Mouse (Mus musculus) T-helper 17 cell (primary cell): ENCODE measurements around the gene Yars2.

Experiments
- in situ Hi-C, 2 experiments: fragments of 300-600 bp; cut with MboI, MseI; formaldehyde crosslinking; loops; 1 replicate in 1 of 2; 2 replicates in 1 of 2; pipeline ENCODE4 v1.15.1; 2025; ENCODE audit warnings: high pct_unique_total_duplicates in 2 of 2

Gene Yars2

GRCm38 (mm10) chr16:16302369-16303137 is at the start of gene Yars2:
TSS of gene Yars2 (plus strand) at chr16:16302965.
- in situ Hi-C loops, result loop anchor here in 1 of 2 experiments (5.0 kb wide), 2 partner anchors 55 to 100 kb away; partner anchors contain the start of gene Dnm1l

- in situ Hi-C loops, result no loop called here
These were observed 49.3 kb upstream of the Yars2 start for GRCm38 (mm10) chr16:16253326-16254074.

GRCm38 (mm10) chr16:16255217-16255616 is 47.5 kb upstream of the Yars2 start:
- in situ Hi-C loops, result no loop called here

- in situ Hi-C loops, result no loop called here
These were observed 46.9 kb upstream of the Yars2 start for GRCm38 (mm10) chr16:16255874-16256273.

- in situ Hi-C loops, result no loop called here
These were observed 46.1 kb upstream of the Yars2 start for GRCm38 (mm10) chr16:16256672-16257071.

GRCm38 (mm10) chr16:16260882-16261281 is 41.9 kb upstream of the Yars2 start:
- in situ Hi-C loops, result no loop called here

- in situ Hi-C loops, result no loop called here
These were observed 41.3 kb upstream of the Yars2 start for GRCm38 (mm10) chr16:16261481-16261880.

GRCm38 (mm10) chr16:16262436-16262835 is 40.3 kb upstream of the Yars2 start:
- in situ Hi-C loops, result no loop called here

- in situ Hi-C loops, result no loop called here
These were observed 29.8 kb upstream of the Yars2 start for GRCm38 (mm10) chr16:16272978-16273377.

GRCm38 (mm10) chr16:16273752-16274151 is 29.0 kb upstream of the Yars2 start:
- in situ Hi-C loops, result no loop called here

- in situ Hi-C loops, result loop anchor here in 1 of 2 experiments (5.0 kb wide), 2 partner anchors 54 to 101 kb away; partner anchors contain the start of gene Dnm1l
These were observed 518 bp downstream of the Yars2 start for GRCm38 (mm10) chr16:16303138-16303827.

- in situ Hi-C loops, result loop anchor here in 1 of 2 experiments (5.0 kb wide), 2 partner anchors 53 to 102 kb away; partner anchors contain the start of gene Dnm1l
These were observed 1.1 kb downstream of the Yars2 start for GRCm38 (mm10) chr16:16303888-16304287.

GRCm38 (mm10) chr16:16311319-16311718 is 8.6 kb downstream of the Yars2 start:
- in situ Hi-C loops, result loop anchor here (10.0 kb wide), 2 partner anchors 447 to 677 kb away; partner anchors contain the start of gene Mzt2 (in 1 of the 2)

- in situ Hi-C loops, result no loop called here
These were observed 23.1 kb downstream of the Yars2 start for GRCm38 (mm10) chr16:16325775-16326336.

- in situ Hi-C loops, result no loop called here
These were observed 43.7 kb downstream of the Yars2 start for GRCm38 (mm10) chr16:16346420-16346819.

- in situ Hi-C loops, result loop anchor here in 1 of 2 experiments (5.0 kb wide), 1 partner anchor 56 kb away; the partner anchor contains the start of gene Yars2
These were observed 55.1 kb downstream of the Yars2 start for GRCm38 (mm10) chr16:16357908-16358307.

- in situ Hi-C loops, result loop anchor here in 1 of 2 experiments (5.0 kb wide), 1 partner anchor 56 kb away; the partner anchor contains the start of gene Yars2
These were observed 55.8 kb downstream of the Yars2 start, which contains the start of gene Dnm1l for GRCm38 (mm10) chr16:16358481-16359100. TSS of gene Dnm1l (minus strand) at chr16:16358959.

- in situ Hi-C loops, result loop anchor here in 1 of 2 experiments (5.0 kb wide), 1 partner anchor 57 kb away; the partner anchor contains the start of gene Yars2
These were observed 56.3 kb downstream of the Yars2 start for GRCm38 (mm10) chr16:16359101-16359482.
